Mouse (Mus musculus): ENCODE results near the gene Zbtb9. TPM values are rescaled to one million over a fixed set of nuclear protein-coding genes. Genes with fewer than 3 reads are reported as not detected.

Zbtb9 gene
- polyA plus RNA-seq, 1 experiment = 9.8 TPM

DNA sequence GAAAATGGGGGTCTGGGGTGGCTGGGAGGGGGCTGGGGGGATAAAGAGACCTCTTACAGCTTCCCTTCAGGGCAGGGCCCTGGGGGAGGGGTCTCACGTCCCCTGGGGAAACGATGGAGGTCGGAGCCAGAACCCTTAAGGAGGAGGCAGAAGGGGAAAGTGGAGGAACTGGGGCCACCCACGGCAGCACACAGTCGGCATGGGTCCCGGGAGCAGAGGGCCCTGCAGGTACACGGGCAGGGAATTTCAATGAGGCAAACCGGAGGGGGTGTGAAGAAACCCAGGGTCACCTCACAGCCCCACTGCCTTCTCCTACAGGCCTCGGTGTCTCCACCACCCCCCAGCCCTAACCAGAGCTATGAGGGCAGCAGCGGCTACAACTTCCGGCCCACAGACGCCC, 36.5 kb upstream of the Zbtb9 start:
- H3K27ac ChIP-seq (ENCODE audit: control insufficient read depth, insufficient read depth, low read depth, low read length) = no peak overlapping the region

DNA sequence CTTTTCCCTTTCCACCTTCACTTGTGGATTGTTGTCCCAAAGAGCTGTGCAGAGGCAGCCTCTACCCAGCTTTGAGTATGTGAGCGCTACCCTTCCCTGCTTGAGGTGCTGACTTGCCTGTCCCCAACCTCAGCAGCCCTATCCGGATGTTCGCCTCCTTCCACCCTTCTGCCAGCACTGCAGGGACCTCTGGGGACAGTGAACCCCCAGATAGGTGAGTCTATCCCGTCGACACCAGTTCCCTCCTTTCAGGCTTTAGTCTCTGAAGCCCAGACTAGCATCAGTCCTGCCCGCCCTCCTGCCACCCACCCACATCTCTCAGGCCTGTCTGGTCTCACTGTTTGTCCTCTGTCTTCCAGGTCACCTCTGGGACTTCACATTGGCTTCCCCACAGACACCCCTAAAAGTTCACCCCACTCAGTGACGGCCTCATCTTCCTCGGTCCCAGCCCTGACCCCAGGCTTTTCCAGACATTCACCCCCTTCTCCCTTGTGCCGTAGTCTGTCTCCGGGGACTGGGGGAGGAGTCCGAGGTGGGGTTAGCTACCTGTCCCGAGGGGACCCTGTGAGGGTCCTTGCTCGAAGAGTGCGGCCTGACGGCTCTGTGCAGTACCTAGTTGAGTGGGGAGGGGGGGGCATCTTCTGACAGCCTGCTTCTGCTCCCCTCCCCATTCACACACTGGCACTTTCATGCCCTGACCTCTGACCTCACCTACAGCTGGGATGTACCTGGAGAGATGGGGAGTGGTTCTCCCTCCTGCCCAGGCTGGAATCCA, 35.9 kb upstream of the Zbtb9 start:
- peaks cover 45% of the 10 kb centered on the region for H3K4me1 ChIP-seq (ENCODE audit: control insufficient read depth, insufficient read depth, low read length)

More for the DNA sequence above, 36.5 kb upstream of the Zbtb9 start:
- TF ChIP-seq CTCF (IDR thresholded peaks at IDR 0.05; ENCODE audit: control insufficient read depth, insufficient read depth, insufficient replicate concordance, low read depth, low read length) = no peak
- TF ChIP-seq POLR2A (IDR thresholded peaks at IDR 0.05; ENCODE audit: control insufficient read depth, low read depth, low read length) = no peak
- H3K36me3 ChIP-seq (ENCODE audit: control insufficient read depth, insufficient read depth, low read length) = peaks cover 2% of the 10 kb centered on the region
- peaks cover 44% of the 10 kb centered on the region for H3K4me1 ChIP-seq (ENCODE audit: control insufficient read depth, insufficient read depth, low read length)
- H3K4me3 ChIP-seq (ENCODE audit: control insufficient read depth, low read depth, low read length) = peak overlapping the region; percentile 19
- no peaks in the 10 kb centered on the region for H3K27me3 ChIP-seq (ENCODE audit: control insufficient read depth, insufficient read depth, low read length)

DNA sequence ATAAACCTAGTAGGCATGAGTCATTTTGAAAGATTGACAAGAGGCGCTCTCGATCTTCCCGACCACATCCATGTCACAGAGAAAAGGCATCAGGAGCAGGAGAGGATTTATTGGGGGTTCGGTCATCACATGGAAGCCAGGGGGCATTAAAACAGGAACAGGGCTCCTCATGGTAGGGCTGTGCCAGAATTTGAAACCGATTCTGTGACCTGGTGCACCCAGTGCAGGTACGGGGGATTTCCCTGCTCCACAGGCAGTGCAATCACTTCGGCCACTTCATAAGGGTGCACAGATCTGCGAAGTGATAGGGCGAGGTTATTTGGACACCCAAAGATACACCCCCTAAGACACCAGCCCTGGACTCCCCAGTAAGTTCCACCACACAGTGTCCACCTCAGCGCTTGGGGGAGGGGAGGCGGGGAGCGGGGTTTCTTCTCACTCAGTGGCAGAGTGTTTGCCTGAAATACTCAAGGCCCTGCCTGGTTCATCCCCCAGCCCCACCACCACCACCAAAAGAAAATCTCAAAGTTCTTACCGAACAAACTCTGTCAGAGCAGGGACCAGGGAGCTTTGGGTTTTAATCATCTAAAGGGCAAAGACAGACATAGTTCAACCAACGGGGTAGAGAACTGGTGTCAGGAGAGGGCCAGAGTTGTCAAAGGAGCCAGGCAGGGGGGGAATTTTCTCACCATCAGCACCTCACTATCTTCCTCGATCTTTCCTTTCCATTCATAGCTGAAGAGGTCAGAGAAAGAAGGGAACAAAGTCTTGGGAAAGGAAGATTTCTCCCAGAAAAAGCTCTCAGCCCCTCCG, 34.9 kb upstream of the Zbtb9 start:
- H3K27ac ChIP-seq (ENCODE audit: control insufficient read depth, insufficient read depth, low read depth, low read length) = peak overlapping the region; percentile 78
- H3K4me1 ChIP-seq (ENCODE audit: control insufficient read depth, insufficient read depth, low read length) = peaks cover 43% of the 10 kb centered on the region

More for the DNA sequence above, 35.9 kb upstream of the Zbtb9 start:
- H3K36me3 ChIP-seq (ENCODE audit: control insufficient read depth, insufficient read depth, low read length) = peaks cover 2% of the 10 kb centered on the region
- no peak overlapping the region for H3K27ac ChIP-seq (ENCODE audit: control insufficient read depth, insufficient read depth, low read depth, low read length)
- peak overlapping the region; percentile 19 for H3K4me3 ChIP-seq (ENCODE audit: control insufficient read depth, low read depth, low read length)
- TF ChIP-seq POLR2A (IDR thresholded peaks at IDR 0.05; ENCODE audit: control insufficient read depth, low read depth, low read length) = no peak; the same call in 1 of the 2 replicates
- TF ChIP-seq CTCF (IDR thresholded peaks at IDR 0.05; ENCODE audit: control insufficient read depth, insufficient read depth, insufficient replicate concordance, low read depth, low read length) = no peak
- H3K27me3 ChIP-seq (ENCODE audit: control insufficient read depth, insufficient read depth, low read length) = no peaks in the 10 kb centered on the region

DNA sequence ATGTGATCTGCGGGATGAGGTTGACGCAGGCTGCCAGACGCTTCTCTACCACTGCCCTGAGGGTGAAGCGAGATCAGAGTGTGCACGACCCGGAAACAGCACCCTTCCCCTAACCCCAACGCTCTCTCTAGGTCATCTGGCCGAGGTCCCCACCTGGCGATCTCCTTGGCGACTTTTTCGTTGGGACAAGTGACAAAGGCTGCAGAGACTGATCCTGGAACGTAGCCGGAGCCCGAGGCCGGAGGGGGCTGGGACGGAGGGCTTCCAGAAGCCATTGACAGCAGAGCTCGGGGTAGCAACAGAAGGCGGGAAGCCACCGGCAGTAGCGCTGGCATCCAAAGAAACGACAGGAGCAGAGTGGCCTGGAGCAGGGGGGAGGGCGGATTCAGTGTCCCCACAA, 34.2 kb upstream of the Zbtb9 start:
- no peaks in the 10 kb centered on the region; the same call in 1 of the 2 replicates for H3K36me3 ChIP-seq (ENCODE audit: control insufficient read depth, insufficient read depth, low read length)
- H3K4me3 ChIP-seq (ENCODE audit: control insufficient read depth, low read depth, low read length) = peak overlapping the region; percentile 76
- H3K4me1 ChIP-seq (ENCODE audit: control insufficient read depth, insufficient read depth, low read length) = peaks cover 40% of the 10 kb centered on the region
- peak overlapping the region; percentile 78 for H3K27ac ChIP-seq (ENCODE audit: control insufficient read depth, insufficient read depth, low read depth, low read length)
- H3K27me3 ChIP-seq (ENCODE audit: control insufficient read depth, insufficient read depth, low read length) = no peaks in the 10 kb centered on the region
- TF ChIP-seq CTCF (IDR thresholded peaks at IDR 0.05; ENCODE audit: control insufficient read depth, insufficient read depth, insufficient replicate concordance, low read depth, low read length) = no peak
- TF ChIP-seq POLR2A (IDR thresholded peaks at IDR 0.05; ENCODE audit: control insufficient read depth, low read depth, low read length) = no peak

More for the DNA sequence above, 34.9 kb upstream of the Zbtb9 start:
- no peaks in the 10 kb centered on the region for H3K27me3 ChIP-seq (ENCODE audit: control insufficient read depth, insufficient read depth, low read length)
- peaks cover 2% of the 10 kb centered on the region for H3K36me3 ChIP-seq (ENCODE audit: control insufficient read depth, insufficient read depth, low read length)
- TF ChIP-seq CTCF (IDR thresholded peaks at IDR 0.05; ENCODE audit: control insufficient read depth, insufficient read depth, insufficient replicate concordance, low read depth, low read length) (no peak), POLR2A (IDR thresholded peaks at IDR 0.05; ENCODE audit: control insufficient read depth, low read depth, low read length) (no peak)
- peak overlapping the region; percentile 76 for H3K4me3 ChIP-seq (ENCODE audit: control insufficient read depth, low read depth, low read length)

- TF ChIP-seq CTCF (IDR thresholded peaks at IDR 0.05; ENCODE audit: control insufficient read depth, insufficient read depth, insufficient replicate concordance, low read depth, low read length) (no peak), POLR2A (IDR thresholded peaks at IDR 0.05; ENCODE audit: control insufficient read depth, low read depth, low read length) (peak; percentile 78)
- no peaks in the 10 kb centered on the region for H3K27me3 ChIP-seq (ENCODE audit: control insufficient read depth, insufficient read depth, low read length)
- H3K27ac ChIP-seq (ENCODE audit: control insufficient read depth, insufficient read depth, low read depth, low read length) = peak within 1 kb of the TSS; percentile 78
- H3K4me3 ChIP-seq (ENCODE audit: control insufficient read depth, low read depth, low read length) = peak within 1 kb of the TSS; percentile 76
- H3K4me1 ChIP-seq (ENCODE audit: control insufficient read depth, insufficient read depth, low read length) = peaks cover 40% of the 10 kb centered on the region
- no peaks in the 10 kb centered on the region; the same call in 1 of the 2 replicates for H3K36me3 ChIP-seq (ENCODE audit: control insufficient read depth, insufficient read depth, low read length)
Observed at GRCm38 (mm10) chr17:26939178-26939972, 33.6 kb upstream of the Zbtb9 start, which contains the start of gene Cuta. TSS of gene Cuta (minus strand) at chr17:26939569.

GRCm38 (mm10) chr17:26939973-26940300, 33.0 kb upstream of the Zbtb9 start:
- TF ChIP-seq CTCF (IDR thresholded peaks at IDR 0.05; ENCODE audit: control insufficient read depth, insufficient read depth, insufficient replicate concordance, low read depth, low read length) (no peak), POLR2A (IDR thresholded peaks at IDR 0.05; ENCODE audit: control insufficient read depth, low read depth, low read length) (no peak; the same call in 1 of the 2 replicates)
- no peaks in the 10 kb centered on the region; the same call in 1 of the 2 replicates for H3K36me3 ChIP-seq (ENCODE audit: control insufficient read depth, insufficient read depth, low read length)
- peaks cover 40% of the 10 kb centered on the region for H3K4me1 ChIP-seq (ENCODE audit: control insufficient read depth, insufficient read depth, low read length)
- peak overlapping the region; percentile 76 for H3K4me3 ChIP-seq (ENCODE audit: control insufficient read depth, low read depth, low read length)
- H3K27me3 ChIP-seq (ENCODE audit: control insufficient read depth, insufficient read depth, low read length) = no peaks in the 10 kb centered on the region
- peak overlapping the region; percentile 69 for H3K27ac ChIP-seq (ENCODE audit: control insufficient read depth, insufficient read depth, low read depth, low read length)
